Mouse (Mus musculus): Measurements from ENCODE around the gene 3110040M04Rik. TPM values are rescaled to one million over a fixed set of nuclear protein-coding genes. Genes with fewer than 3 reads are reported as not detected.

3110040M04Rik gene
- total and polyA plus RNA-seq, 3 experiments, result 0.19 to 0.25 TPM; not detected in 1

DNA sequence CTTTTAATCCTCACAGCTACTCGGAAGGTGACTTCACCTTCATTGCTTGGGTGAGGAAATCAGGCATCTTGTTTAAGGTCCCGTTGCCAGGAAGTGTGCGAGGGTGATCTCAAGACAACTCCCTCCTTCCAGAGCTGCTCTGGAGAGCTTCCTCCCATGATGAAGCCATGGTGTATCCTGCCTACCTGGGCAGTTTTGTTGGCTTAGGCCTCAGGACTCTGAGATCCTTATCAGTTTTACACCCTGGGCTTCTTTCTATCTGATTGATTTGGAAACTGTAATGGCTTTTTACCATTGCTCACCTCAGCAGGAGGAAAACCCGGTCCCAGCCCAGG is 26.0 kb upstream of the 3110040M04Rik start:
- H3K27ac ChIP-seq (ENCODE audit: control insufficient read depth, low read depth, low read length), result peak overlapping the region; percentile 92
- H3K36me3 ChIP-seq (ENCODE audit: control insufficient read depth in 1 of 2, insufficient read depth in 2 of 2, low read length in 2 of 2), result peaks cover 0 to 30% of the 10 kb centered on the region in 2 experiments; a peak in 2 of 4 replicates
- H3K9ac ChIP-seq (ENCODE audit: control insufficient read depth, low read depth, low read length, poor library complexity, severe bottlenecking), result peak overlapping the region; percentile 33
- peaks cover 27 to 45% of the 10 kb centered on the region in 2 experiments for H3K4me1 ChIP-seq (ENCODE audit: control insufficient read depth in 1 of 2, insufficient read depth in 2 of 2, low read length in 2 of 2)
- no peaks in the 10 kb centered on the region for H3K79me2 ChIP-seq (ENCODE audit: control insufficient read depth, insufficient read depth, low read length, poor library complexity)
- H3K27me3 ChIP-seq (ENCODE audit: control insufficient read depth in 1 of 2, insufficient read depth in 2 of 2, low read length in 2 of 2), result no peaks in the 10 kb centered on the region
- H3K4me3 ChIP-seq (ENCODE audit: control insufficient read depth in 1 of 2, insufficient read depth in 1 of 2, low read depth in 2 of 2, low read length in 2 of 2), result peak overlapping the region; percentile 41 to 52
- DNase-seq (ENCODE audit: low read depth, low spot score), result peak; percentile 9
- no peaks in the 10 kb centered on the region for H3K9me3 ChIP-seq (replicated peaks; ENCODE audit: insufficient read depth, low read length)
- TF ChIP-seq POLR2AphosphoS5 (IDR thresholded peaks at IDR 0.05; ENCODE audit: borderline replicate concordance, low read depth, low read length), result no peak
- no peak for TF ChIP-seq NELFE (IDR thresholded peaks at IDR 0.05; ENCODE audit: low read depth, low read length)
- TF ChIP-seq ELF1 (IDR thresholded peaks at IDR 0.05; ENCODE audit: low read depth, low read length), result 0 out of 2 replicates have a peak, but pooled peaks have one; percentile 22
- TF ChIP-seq GATA1 (IDR thresholded peaks at IDR 0.05; ENCODE audit: low read depth, low read length), result 0 out of 2 replicates have a peak, but pooled peaks have one; percentile 20
- TF ChIP-seq MYB (IDR thresholded peaks at IDR 0.05; ENCODE audit: low read depth, low read length), result no peak
- TF ChIP-seq TCF12 (IDR thresholded peaks at IDR 0.05; ENCODE audit: low read depth, low read length), result 0 out of 2 replicates have a peak, but pooled peaks have one; percentile 4
- peak; percentile 19; the same call in 1 of the 2 replicates for TF ChIP-seq MXI1 (IDR thresholded peaks at IDR 0.05; ENCODE audit: low read depth, low read length)
- no peak for TF ChIP-seq CTCF (IDR thresholded peaks at IDR 0.05 in 2 of 3, conservative IDR thresholded peaks at IDR 0.05 in 1 of 3; ENCODE audit: control insufficient read depth in 1 of 3, insufficient read depth in 1 of 3, low read depth in 2 of 3, low read length in 3 of 3, poor library complexity in 1 of 3, severe bottlenecking in 1 of 3)
- TF ChIP-seq UBTF (IDR thresholded peaks at IDR 0.05; ENCODE audit: borderline replicate concordance, insufficient read depth, low read depth, low read length), result no peak
- no peak for TF ChIP-seq E2F4 (IDR thresholded peaks at IDR 0.05; ENCODE audit: borderline replicate concordance, low read depth, low read length)
- TF ChIP-seq RAD21 (IDR thresholded peaks at IDR 0.05; ENCODE audit: low read depth, low read length), result no peak
- no peak; the same call in 1 of the 2 replicates for TF ChIP-seq BHLHE40 (IDR thresholded peaks at IDR 0.05; ENCODE audit: borderline replicate concordance, low read depth, low read length)
- no peak for TF ChIP-seq SIN3A (IDR thresholded peaks at IDR 0.05; ENCODE audit: low read length)
- TF ChIP-seq MAFK (IDR thresholded peaks at IDR 0.05; ENCODE audit: borderline replicate concordance, low read depth, low read length), result no peak
- TF ChIP-seq MEF2A (IDR thresholded peaks at IDR 0.05; ENCODE audit: extremely low read depth, insufficient replicate concordance, low read depth, low read length, poor library complexity, severe bottlenecking), result no peak
- TF ChIP-seq NRF1 (IDR thresholded peaks at IDR 0.05; ENCODE audit: insufficient read depth, low read depth, low read length, poor library complexity, severe bottlenecking), result no peak; the same call in 1 of the 2 replicates
- TF ChIP-seq GABPA (IDR thresholded peaks at IDR 0.05; ENCODE audit: low read depth, low read length), result no peak
- no peak for TF ChIP-seq RCOR1 (IDR thresholded peaks at IDR 0.05; ENCODE audit: low read depth, low read length)
- TF ChIP-seq JUND (IDR thresholded peaks at IDR 0.05; ENCODE audit: low read depth, low read length), result no peak
- no peak for TF ChIP-seq ZMIZ1 (IDR thresholded peaks at IDR 0.05; ENCODE audit: low read depth, low read length)
- no peak for TF ChIP-seq ETS1 (IDR thresholded peaks at IDR 0.05; ENCODE audit: low read depth, low read length)
- no peak for TF ChIP-seq TBP (IDR thresholded peaks at IDR 0.05; ENCODE audit: low read depth, low read length)
- no peak for TF ChIP-seq EP300 (IDR thresholded peaks at IDR 0.05; ENCODE audit: low read depth in 1 of 2, low read length in 2 of 2)
- TF ChIP-seq SMC3 (IDR thresholded peaks at IDR 0.05; ENCODE audit: low read depth, low read length), result no peak
- no peak for TF ChIP-seq CHD1 (IDR thresholded peaks at IDR 0.05; ENCODE audit: low read depth, low read length)
- no peak for TF ChIP-seq ZC3H11A (IDR thresholded peaks at IDR 0.05; ENCODE audit: low read depth, low read length)
- TF ChIP-seq MAZ (IDR thresholded peaks at IDR 0.05; ENCODE audit: low read depth, low read length), result no peak
- TF ChIP-seq KAT2A (conservative IDR thresholded peaks at IDR 0.05; ENCODE audit: low read depth, low read length), result no peak; the same call in 1 of the 2 replicates
- TF ChIP-seq POLR2A (IDR thresholded peaks at IDR 0.05; ENCODE audit: control insufficient read depth in 1 of 2, insufficient read depth in 1 of 2, low read depth in 1 of 2, low read length in 2 of 2, poor library complexity in 1 of 2), result 0 out of 4 replicates have a peak, but pooled peaks of 1 of the 2 experiments have one; percentile 42
- TF ChIP-seq MYC (IDR thresholded peaks at IDR 0.05; ENCODE audit: low read depth, low read length), result no peak
- 0 out of 2 replicates have a peak, but pooled peaks have one; percentile 30 for TF ChIP-seq MAX (IDR thresholded peaks at IDR 0.05; ENCODE audit: low read length)
- no peak for TF ChIP-seq TAL1 (IDR thresholded peaks at IDR 0.05; ENCODE audit: low read length)
- no peak for TF ChIP-seq ZNF384 (IDR thresholded peaks at IDR 0.05; ENCODE audit: low read depth, low read length)
- TF ChIP-seq USF1 (IDR thresholded peaks at IDR 0.05; ENCODE audit: low read depth, low read length), result no peak
- no peak for TF ChIP-seq USF2 (IDR thresholded peaks at IDR 0.05; ENCODE audit: borderline replicate concordance in 1 of 2, insufficient read depth in 1 of 2, low read depth in 1 of 2, low read length in 2 of 2)
- TF ChIP-seq CHD2 (IDR thresholded peaks at IDR 0.05; ENCODE audit: low read length), result no peak
- 0 out of 2 replicates have a peak, but pooled peaks have one; percentile 10 for TF ChIP-seq HCFC1 (IDR thresholded peaks at IDR 0.05; ENCODE audit: low read depth, low read length)

All from MEL (cell line).